Mouse (Mus musculus): ENCODE results near the gene Stoml2.

- no peak for TF ChIP-seq CHD2 (IDR thresholded peaks at IDR 0.05; ENCODE audit: low read depth, low read length)
- no peak for TF ChIP-seq ZC3H11A (IDR thresholded peaks at IDR 0.05; ENCODE audit: borderline replicate concordance, low read depth, low read length)
- no peak for TF ChIP-seq HCFC1 (IDR thresholded peaks at IDR 0.05; ENCODE audit: borderline replicate concordance, insufficient read depth, low read length)
- no peak for TF ChIP-seq MAFK (IDR thresholded peaks at IDR 0.05; ENCODE audit: insufficient read depth, low read depth, low read length)
These were observed 21.1 kb upstream of the Stoml2 start for GRCm38 (mm10) chr4:43052627-43053026.
